Mouse (Mus musculus): Measurements from ENCODE around the gene Nbdy. TPM values are rescaled to one million over a fixed set of nuclear protein-coding genes. Genes with fewer than 3 reads are reported as not detected.

Nbdy gene
- total RNA-seq (2022): 10 to 100 TPM; 18.4 to 33.8 (median 24.7) TPM

- peak; percentile 53 for DNase-seq (ENCODE audit: low spot score)
Measured at GRCm38 (mm10) chrX:153723110-153723916, at the start of gene Nbdy. Nbdy (plus strand) TSS chrX:153723590.

GRCm38 (mm10) chrX:153695782-153696395 is 27.5 kb upstream of the Nbdy start, which contains the start of gene Kctd12b:
Kctd12b (minus strand) TSS chrX:153696391.
- peak; percentile 42 for DNase-seq (ENCODE audit: low spot score)

- no peak for DNase-seq (ENCODE audit: low spot score)
Measured at GRCm38 (mm10) chrX:153700463-153700862, 22.9 kb upstream of the Nbdy start.

- no peak for DNase-seq (ENCODE audit: low spot score)
Measured at GRCm38 (mm10) chrX:153707735-153708134, 15.7 kb upstream of the Nbdy start.

- no peak for DNase-seq (ENCODE audit: low spot score)
Measured at GRCm38 (mm10) chrX:153716716-153717115, 6.7 kb upstream of the Nbdy start.

- no peak for DNase-seq (ENCODE audit: low spot score)
Measured at GRCm38 (mm10) chrX:153719602-153720001, 3.8 kb upstream of the Nbdy start.

GRCm38 (mm10) chrX:153724400-153724799 is 1.0 kb downstream of the Nbdy start:
- DNase-seq (ENCODE audit: low spot score): no peak

GRCm38 (mm10) chrX:153735697-153736096 is 12.3 kb downstream of the Nbdy start:
- peak; percentile 3 for DNase-seq (ENCODE audit: low spot score)

- DNase-seq (ENCODE audit: low spot score): no peak
Measured at GRCm38 (mm10) chrX:153742493-153742892, 19.1 kb downstream of the Nbdy start.

GRCm38 (mm10) chrX:153749230-153749629 is 25.8 kb downstream of the Nbdy start:
- no peak for DNase-seq (ENCODE audit: low spot score)

Other genes starting within 250 kb of the Nbdy start
- 10 to 100 TPM; 23.6 to 31.5 (median 27.0) TPM for gene Ubqln2, start 225.4 kb upstream of the Nbdy start, total RNA-seq (2022)
- not detected for gene Cypt3, start 165.0 kb upstream of the Nbdy start, total RNA-seq (2022)
- gene Kctd12b, start 27.2 kb upstream of the Nbdy start, total RNA-seq (2022): 1 to 10 TPM; 5.2 to 8.5 (median 7.1) TPM
- gene Spin2c, start 108.6 kb downstream of the Nbdy start, total RNA-seq (2022): not detected